Mouse (Mus musculus): ENCODE measurements around the gene Lrrc7.
"Not testable (repeated sequence)": the region's sequence is repeated elsewhere in the genome, so short reads cannot be mapped to it uniquely, and the experiment has no call there.

The Lrrc7 gene

DNA sequence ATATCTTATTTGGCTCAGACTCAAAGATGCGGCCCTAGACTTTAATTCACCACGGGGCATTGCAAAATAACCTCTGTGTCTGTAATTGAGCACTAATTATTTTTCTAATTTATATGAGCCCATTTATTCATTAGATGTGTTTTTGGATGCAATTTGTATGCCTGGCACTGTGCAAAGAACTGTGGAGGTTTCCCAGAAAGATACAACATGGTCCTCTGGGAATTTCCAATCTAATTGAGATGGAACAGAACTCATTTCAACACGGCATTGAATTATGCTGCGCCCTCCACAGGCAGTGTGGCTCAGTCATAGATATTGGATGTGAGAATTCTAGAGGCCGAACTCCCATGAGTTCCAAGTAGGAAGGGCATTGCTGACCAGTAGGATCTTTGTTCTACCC lies 397.6 kb downstream of the Lrrc7 start:
- DNase-seq = no peak

DNA sequence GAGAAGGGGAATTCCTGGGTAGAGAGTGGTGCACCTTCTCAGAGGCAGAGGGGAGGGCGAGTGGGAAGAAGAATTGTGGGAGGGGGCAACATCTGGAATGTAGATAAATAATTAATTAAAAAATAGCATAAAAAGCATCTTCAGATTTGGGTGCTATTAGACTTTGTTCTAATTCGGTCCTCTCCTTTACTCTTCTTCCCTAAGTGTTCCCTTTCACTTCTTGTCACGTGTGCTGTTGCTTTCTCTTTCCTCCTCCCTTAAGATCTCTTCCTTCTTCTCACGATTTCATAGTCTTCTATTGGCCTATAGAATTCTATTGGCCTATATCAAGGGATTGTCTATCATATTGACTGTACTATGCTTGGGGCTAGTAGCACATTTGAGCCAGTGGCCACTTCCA lies 398.9 kb downstream of the Lrrc7 start:
- DNase-seq = no peak

GRCm38 (mm10) chr3:158161924-158162490 lies 400.0 kb downstream of the Lrrc7 start:
- no peak for DNase-seq

DNA sequence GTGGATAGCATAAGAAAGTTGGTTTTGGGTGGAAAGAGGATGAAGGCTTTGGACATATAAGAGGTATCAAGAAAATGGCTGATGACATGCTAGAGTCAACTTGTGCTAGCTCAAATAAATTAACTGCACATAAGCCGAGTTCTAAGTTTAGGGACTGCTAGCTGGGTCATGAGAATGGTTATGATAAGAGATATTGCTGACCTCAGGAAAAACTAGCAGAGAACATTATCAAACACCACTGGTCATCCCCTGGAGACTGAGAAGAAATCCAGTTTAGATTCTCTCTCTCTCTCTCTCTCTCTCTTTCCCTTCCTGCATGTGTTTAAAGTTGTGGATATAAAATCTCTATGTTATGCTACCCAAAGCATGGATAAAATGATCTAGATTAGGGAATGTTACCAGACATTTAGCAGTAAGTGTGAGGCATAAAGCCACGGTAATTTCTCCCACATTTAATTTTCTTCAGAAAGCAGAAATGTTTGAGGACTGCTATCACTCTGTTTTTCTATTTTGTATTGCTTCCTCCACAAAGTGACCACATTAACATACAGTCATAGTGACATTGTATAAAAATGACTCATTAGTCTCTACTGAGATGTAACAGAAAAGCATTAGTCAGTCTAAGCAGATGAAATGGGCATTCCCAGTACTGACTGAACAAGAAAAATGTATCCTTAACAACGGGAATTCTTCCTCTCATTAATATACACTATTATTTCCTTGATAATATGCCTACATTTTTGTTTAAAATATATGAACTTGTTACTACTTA lies 406.3 kb downstream of the Lrrc7 start:
- DNase-seq = no peak

GRCm38 (mm10) chr3:158154134-158154533 lies 407.9 kb downstream of the Lrrc7 start:
- no peak for DNase-seq

DNA sequence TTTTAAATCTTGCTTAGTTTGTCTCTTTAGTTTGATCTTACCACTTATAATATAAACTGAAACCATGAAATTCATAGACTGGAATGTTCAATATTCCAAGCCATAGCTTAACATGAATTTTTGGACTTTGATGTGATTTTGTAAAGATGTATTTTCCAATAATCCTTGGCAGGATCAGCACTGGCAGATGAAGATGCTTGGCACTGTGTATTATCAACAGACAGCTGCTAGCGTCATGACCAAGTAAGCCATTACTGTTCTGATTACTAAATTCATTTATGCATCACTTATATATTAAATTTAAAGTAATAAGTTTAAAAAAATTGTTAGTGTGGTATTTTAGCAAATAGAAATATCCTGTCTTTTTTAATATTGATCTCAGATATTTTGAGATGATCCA lies 413.0 kb downstream of the Lrrc7 start:
- no peak for DNase-seq

GRCm38 (mm10) chr3:158140629-158141028 lies 421.4 kb downstream of the Lrrc7 start:
- no peak for DNase-seq

- DNase-seq = no peak
Measured at GRCm38 (mm10) chr3:158137796-158138195, 424.2 kb downstream of the Lrrc7 start.

DNA sequence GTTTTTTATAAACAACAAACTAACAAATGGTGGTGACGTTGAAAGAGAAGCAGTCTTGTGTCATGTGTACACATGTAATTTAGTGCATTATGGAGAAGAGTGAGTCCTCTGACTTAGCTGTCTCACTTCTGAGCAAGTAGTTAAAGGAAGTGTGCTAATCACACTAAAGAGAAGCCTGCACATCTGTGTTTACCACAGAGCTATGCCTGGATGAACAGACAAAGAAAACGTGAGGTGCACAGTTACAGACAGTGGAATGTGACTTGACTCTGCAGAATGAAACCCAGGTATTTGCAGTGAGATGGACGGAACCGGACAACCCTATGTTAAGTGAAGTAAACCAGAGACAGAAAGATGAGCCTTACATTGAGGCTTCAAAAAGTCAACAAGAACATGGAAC lies 430.3 kb downstream of the Lrrc7 start:
- no peak for DNase-seq

- DNase-seq = no peak
Measured at GRCm38 (mm10) chr3:158131233-158131632, 430.8 kb downstream of the Lrrc7 start.

DNA sequence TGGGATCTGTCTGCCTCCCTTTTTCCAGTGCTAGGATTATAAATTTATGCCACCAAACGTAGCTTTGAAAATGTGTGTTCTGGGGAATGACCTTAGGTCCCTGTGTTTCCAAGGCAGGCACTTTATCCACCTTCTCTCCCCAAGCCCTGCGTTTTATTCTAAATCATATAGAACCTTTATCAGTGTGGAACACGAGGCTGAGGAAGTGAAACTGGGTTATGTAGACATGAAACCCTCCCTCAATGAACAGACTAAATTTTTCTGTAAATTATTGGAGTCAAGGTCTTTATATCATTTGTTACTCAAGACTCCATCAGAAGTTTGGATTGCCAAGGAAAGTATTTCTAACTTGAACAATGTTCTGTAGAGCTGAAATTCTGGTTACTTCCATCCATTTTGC lies 439.1 kb downstream of the Lrrc7 start:
- DNase-seq = no peak

GRCm38 (mm10) chr3:158105260-158105659 lies 456.8 kb downstream of the Lrrc7 start:
- DNase-seq = no peak

- no peak for DNase-seq
Measured at GRCm38 (mm10) chr3:158103467-158103866, 458.6 kb downstream of the Lrrc7 start.

- DNase-seq = not testable (repeated sequence)
Measured at GRCm38 (mm10) chr3:158102530-158102929, 459.5 kb downstream of the Lrrc7 start.

DNA sequence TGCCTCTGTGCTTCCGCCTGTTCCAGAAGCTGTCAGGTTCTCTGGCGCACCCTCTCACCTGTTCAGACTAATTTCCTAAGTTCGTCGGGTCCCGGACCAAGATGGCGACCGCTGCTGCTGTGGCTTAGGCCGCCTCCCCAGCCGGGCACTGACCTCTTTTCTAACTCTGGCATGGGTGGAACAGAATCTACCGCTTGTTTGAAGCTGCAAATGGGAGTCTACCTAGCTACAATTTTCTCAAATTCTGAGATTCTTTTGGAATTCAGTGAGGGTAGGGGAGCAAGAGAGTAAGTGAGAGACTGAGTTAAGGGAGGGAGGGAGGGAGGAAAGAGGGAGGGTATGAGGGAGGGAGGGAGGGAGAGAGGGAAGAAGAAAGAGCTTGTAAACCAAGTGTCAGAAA lies 460.0 kb downstream of the Lrrc7 start:
- not testable (repeated sequence) for DNase-seq

GRCm38 (mm10) chr3:158093919-158094318 lies 468.1 kb downstream of the Lrrc7 start:
- DNase-seq = no peak

- no peak for DNase-seq
Measured at GRCm38 (mm10) chr3:158091601-158092000, 470.4 kb downstream of the Lrrc7 start.

GRCm38 (mm10) chr3:158077828-158078227 lies 484.2 kb downstream of the Lrrc7 start:
- DNase-seq = no peak

DNA sequence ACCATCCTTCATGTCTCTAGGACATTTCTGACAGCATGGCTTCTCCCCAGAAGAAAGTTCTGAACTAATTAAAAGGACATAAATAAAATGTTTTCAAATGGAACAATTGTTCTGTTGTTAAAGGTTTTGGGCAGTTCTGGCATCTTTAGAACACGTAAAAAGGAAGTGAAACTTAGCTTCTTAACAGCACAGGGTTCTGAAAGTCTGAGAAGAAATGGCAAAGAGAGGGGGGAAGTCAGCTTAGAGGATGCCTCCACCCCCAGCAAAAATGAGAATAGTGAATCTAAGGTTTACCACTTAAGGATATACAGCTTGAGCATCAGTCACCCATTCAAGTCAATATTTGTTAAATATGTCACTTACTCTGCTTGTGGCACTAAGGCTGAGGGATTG lies 484.6 kb downstream of the Lrrc7 start:
- DNase-seq = no peak

DNA sequence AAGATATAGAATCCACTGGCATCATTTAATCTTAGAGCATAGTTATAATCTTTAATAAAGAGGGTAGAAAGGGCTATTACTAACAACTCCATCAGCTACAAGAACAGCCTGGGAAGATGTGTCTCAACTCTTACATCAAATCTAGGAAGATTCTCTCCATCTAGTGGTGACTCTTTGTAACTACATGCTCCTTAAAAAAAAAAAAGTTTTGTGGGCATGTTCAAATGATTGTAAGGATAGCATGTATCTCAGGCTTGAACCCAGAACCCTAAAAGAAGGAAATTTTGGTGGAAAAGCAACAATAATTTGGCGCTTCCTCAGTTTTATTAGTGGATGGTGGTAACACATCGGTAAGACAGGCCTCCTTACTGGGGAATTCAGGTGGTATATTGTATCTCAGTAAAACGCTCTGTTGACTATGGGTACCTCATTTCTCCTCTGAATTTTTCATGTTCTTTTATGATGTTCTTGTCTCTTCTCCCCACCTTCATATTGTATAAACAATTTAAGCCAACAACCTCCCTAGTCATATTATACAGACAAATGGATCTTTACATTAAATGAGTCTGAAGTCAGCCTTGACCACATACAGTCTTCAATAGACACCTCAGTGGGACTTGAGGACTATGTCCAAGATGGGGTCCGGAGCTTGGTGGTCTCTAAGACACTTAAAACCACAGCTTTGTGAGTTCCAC lies 485.2 kb downstream of the Lrrc7 start:
- DNase-seq = no peak

GRCm38 (mm10) chr3:158075004-158075403 lies 487.0 kb downstream of the Lrrc7 start:
- no peak for DNase-seq

DNA sequence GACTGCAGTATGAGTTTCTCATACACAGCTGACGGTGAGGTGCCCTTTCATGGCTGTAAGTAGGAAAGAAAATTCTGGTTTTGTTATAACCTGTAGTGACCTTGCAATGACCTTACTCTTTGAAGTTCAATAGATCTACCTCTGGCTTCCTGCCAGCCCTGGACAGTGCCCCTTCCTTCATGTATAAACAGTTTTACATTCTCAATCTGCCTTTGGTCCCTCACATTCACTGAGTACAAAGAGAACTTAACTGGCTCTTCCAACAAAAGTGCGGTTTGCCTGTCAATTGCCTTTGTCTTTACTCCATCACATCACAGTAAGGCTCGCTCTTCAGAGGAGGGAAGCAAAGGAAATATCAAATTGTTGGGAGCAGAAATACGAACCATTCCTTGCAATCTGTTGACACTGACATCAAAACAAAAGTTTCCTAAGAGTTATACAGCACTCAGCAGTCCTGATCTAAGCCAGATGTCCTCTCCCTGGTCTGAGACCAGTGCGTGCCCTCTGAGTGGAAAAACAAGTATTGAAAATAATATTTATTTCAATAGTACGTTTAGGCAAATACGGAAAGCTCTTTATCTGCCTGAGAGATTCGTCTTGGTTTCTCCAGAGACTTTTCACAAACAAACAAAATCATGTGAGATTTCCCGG lies 493.3 kb downstream of the Lrrc7 start:
- DNase-seq = no peak

DNA sequence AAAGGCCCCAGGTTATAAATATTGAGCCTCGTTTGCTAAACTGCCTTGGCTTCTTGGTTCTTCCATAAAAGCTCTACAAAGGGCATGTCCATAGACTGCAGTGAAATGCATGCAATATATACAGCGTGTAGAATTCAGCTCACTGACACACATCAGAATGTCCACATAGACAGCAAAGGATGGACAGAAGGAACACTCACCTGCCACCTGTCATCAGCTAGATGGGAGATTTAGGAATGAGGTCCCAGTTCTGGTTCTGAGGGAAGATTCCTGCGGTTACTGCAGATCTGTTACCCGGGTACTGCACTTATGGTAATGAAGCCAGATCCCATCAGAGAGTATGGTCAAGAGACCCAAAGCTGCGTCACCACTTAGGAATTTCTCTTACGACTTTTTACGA lies 494.1 kb downstream of the Lrrc7 start:
- DNase-seq = no peak

DNA sequence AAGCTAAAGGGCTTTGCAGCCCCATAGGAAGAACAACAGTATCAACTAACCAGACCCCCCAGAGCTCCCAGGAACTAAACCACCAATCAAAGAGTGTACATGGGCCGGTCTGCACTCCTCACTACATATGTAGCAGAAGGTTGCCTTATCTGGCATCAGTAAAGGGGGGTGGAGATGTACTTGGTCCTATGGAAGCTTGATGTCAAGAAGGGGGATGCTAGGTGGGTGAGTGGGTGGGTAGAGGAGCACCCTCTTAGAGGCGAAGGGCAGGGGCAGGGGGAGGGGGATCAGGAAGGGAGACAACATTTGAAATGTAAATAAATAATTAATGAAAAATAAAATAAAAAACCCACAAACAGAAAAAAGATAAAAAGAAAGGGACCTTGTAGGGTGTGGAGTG lies 496.8 kb downstream of the Lrrc7 start:
- no peak for DNase-seq

Data from kidney, postnatal 4 days (tissue).